Mouse (Mus musculus) urinary bladder, postnatal 36 days (tissue): Measurements from ENCODE around the gene Psmd3.
A peak's percentile ranks its signal among the peaks of the same experiment; 100 is the strongest.
"Not testable (repeated sequence)": the region's sequence is repeated elsewhere in the genome, so short reads cannot be mapped to it uniquely, and the experiment has no call there.

Source experiments
- DNase-seq, 2 experiments: peaks; one replicate each; pipeline ENCODE4 v3.0.0; 2022; ENCODE audit warnings: low spot score in 2 of 2, mixed read lengths in 1 of 2

Gene Psmd3

DNA sequence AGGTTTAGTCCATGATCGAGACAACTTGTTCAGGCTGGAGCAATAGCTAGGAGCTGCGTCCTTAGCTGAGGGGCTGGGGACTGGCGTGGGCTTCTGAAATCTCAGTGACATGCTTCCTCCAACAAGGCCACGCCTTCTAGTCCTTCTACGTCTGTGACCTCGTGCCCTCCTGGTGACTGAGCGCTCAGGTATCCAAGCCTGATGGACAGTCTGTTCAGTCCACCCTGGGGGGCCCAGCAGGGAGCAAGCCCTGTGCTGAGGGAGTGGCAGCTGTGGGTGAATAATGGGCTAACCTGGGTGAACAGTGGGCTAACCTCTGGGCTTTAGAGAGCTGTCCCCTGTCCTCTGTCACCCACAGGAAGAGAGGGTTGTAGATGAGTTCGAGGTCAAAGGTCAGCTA lies 5.7 kb downstream of the Psmd3 start:
- no peak for DNase-seq

GRCm38 (mm10) chr11:98693201-98693600 lies 10.8 kb downstream of the Psmd3 start:
- DNase-seq, result no peak

DNA sequence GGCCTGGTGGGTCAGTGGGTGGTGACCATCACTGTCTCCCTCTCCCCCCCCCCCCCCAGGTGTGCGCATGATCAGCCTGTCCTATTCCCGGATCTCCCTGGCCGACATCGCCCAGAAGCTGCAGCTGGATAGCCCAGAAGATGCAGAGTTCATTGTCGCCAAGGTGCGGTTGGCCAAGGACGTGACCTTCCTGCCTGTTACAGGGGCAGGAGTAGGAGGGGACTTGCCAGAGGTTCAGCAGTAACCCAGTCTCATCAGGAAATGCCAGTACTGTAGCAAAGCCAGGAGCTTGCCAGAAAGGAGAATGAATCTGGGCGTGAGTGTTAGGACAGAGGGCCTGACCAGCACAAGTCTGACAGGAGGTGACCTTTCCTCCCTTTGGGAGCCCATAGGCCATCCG lies 11.4 kb downstream of the Psmd3 start:
- no peak for DNase-seq

- DNase-seq, result no peak
These were observed 11.9 kb downstream of the Psmd3 start for GRCm38 (mm10) chr11:98694301-98694700.

DNA sequence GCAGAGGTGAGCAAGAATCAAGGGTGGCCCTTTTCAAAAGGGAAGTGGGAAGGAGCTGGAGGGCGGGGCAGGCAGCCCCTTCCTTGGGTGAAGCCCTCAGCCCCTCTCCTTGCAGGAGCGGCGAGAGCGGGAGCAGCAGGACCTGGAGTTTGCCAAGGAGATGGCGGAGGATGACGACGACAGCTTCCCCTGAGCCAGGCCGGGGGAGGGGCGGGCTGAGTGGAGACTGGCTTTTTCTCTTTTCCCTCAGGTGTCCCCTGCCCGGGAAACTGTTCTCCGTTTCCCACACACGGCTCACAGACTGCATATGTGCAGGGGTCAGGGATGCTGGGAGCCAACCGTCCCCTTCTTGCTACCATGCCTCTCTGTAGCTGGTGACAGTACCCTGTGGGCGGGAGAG lies 13.1 kb downstream of the Psmd3 start:
- no peak for DNase-seq

GRCm38 (mm10) chr11:98696454-98697216 lies 14.3 kb downstream of the Psmd3 start:
- DNase-seq, result no peak

- DNase-seq, result no peak
These were observed 14.9 kb downstream of the Psmd3 start for GRCm38 (mm10) chr11:98697225-98697624.

- DNase-seq, result no peak
These were observed 16.7 kb downstream of the Psmd3 start for GRCm38 (mm10) chr11:98698849-98699640.

- peak; percentile 71 to 79 for DNase-seq
These were observed 17.6 kb downstream of the Psmd3 start for GRCm38 (mm10) chr11:98699911-98700310.

DNA sequence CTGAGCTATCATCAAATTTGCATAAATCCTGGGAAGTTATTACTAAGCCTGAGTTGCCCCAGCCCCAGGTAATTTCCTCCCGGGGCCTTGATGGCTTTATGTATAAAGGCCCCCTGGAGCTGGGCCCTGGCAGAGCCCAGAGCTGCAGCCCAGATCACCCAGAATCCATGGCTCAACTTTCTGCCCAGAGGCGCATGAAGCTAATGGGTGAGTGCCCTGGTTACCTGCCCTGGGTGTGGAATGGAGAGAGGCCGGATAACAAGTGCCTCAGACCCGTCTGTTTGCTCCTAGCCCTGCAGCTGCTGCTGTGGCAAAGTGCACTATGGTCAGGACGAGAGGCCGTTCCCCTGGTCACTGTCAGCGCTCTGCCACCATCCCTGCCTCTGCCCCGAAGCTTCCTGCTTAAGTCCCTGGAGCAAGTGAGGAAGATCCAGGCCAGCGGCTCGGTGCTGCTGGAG lies 18.9 kb downstream of the Psmd3 start, which contains the start of gene Csf3:
Gene Csf3 (plus strand): TSS at position 51 of the 458 bp plus-strand sequence.
- no peak for DNase-seq

DNA sequence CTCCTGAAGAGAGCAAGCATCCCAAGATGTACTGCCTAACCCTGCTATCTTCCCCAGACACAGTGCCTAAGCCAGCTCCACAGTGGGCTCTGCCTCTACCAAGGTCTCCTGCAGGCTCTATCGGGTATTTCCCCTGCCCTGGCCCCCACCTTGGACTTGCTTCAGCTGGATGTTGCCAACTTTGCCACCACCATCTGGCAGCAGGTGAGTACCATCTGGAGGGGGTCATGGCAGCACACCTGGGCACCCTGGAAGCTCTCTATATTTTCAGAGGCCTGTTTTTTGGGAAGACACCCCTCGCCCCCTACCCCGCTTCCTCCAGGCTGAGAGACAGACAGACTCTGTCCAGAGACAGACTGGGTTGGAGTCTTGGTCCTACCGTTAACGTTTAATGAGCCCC lies 20.0 kb downstream of the Psmd3 start:
- DNase-seq, result no peak

GRCm38 (mm10) chr11:98705021-98705420 lies 22.7 kb downstream of the Psmd3 start:
- no peak for DNase-seq

GRCm38 (mm10) chr11:98707401-98708281 lies 25.3 kb downstream of the Psmd3 start:
- peak in 1 of 2 experiments; percentile 39 for DNase-seq

DNA sequence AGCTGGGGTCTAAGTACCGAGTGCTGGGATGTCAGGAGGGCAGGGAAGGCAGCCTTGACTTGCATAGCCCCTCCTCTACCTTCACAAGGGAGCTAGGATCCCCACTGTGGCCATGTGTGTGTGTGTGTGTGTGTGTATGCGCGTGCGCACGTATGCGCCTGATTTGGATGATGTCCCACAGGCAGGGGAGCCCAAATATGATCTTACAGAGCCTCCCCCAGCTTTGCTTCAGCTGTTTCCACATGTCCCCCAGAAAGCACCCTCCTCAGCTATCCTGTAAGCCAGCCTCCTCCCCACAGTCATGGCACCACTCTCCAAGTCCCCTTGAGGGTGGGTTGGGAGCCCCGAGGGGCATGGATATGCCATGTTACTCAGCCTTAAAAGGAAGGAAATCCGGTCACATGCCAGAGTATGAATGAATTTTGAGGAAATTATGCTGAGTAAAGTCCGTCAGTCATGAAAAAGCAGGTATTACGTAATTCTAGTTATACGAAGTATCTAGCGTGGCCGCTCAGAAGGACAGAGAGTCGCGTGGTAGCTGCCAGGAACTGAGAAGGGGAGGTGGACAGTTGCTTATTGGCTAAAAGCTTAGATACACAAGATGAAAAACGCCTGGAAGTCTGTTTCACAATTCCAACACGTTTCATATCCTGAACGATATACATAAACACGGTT lies 26.1 kb downstream of the Psmd3 start:
- peak in 1 of 2 experiments; percentile 48 for DNase-seq

DNA sequence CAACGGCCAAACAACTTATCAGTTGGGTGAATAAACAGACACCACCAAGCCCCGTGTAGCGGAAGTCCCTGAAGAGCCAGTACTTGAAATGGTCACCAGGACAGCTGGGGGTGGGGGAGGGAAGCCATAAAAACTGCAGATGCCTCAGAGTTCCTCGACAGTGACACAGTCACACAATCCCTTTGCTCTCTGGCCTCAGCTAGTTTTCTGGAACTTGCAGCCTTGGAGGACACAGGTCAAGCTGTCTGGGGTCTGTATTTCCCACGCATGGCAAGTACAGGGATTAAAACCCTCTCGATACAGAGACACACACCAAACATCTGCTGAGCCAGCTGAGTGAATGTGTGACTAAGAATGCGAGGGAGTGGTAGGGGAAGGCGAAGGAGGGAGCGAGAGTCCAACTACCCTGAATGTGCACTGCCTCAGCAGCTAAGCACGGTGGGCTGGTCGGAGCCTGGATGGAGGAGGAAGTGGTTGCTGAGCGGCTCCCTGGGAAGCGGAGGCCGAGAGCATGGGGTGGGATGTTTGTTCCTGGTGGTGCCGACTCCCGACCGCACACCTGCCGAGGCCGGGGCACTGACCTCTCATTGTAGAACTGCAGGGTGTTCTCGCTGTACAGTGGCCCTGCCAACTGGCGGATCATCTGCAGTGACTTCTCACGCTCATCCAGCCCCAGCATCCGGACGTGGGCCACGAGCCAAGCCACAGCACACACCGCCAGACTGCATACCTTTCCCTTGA lies 26.8 kb downstream of the Psmd3 start:
- peak; percentile 46 to 67 for DNase-seq

GRCm38 (mm10) chr11:98710416-98711045 lies 28.2 kb downstream of the Psmd3 start:
- DNase-seq, result peak; percentile 75 to 85

DNA sequence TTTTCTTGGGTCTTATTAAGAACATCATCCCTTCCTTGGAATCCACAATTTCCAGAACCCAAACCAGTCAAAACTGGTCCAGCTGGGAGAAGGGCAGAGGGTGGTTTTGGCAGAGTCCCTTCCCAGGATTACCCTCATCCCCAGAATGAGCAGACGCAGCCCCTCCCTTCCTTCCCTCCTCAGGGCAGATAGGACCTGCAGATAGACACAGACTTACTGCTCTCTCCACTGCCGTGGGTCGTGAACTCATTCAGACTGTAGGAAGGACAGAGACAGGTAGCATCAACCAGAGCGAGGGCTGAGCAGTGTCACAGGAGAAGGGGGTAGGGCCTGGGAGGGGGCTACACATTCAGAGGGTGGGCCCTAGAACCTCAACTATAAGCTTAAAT lies 28.7 kb downstream of the Psmd3 start:
- no peak for DNase-seq

- DNase-seq, result not testable (repeated sequence)
These were observed 29.7 kb downstream of the Psmd3 start for GRCm38 (mm10) chr11:98712009-98712408.

GRCm38 (mm10) chr11:98713703-98714102 lies 31.3 kb downstream of the Psmd3 start:
- DNase-seq, result no peak

- DNase-seq, result no peak
These were observed 33.6 kb downstream of the Psmd3 start for GRCm38 (mm10) chr11:98715946-98716345.
